Mouse (Mus musculus) heart, adult 18-20 months (tissue): ENCODE results near the gene Mapk7. TPM values are rescaled to one million over a fixed set of nuclear protein-coding genes. Genes with fewer than 3 reads are reported as not detected.

ENCODE experiments used
- DNase-seq, 2 experiments: peaks; one replicate each; pipeline ENCODE4 v3.0.0; 2021 to 2022; ENCODE audit warnings: mixed read lengths in 1 of 2
- total RNA-seq, 2 experiments: library from RNA; stranded (reverse); gene quantifications; 2 replicates each; pipeline ENCODE4 v1.2.3; 2021

Mapk7 gene
- total RNA-seq, 2 experiments from 2014 or later: 5.7 to 6.0 TPM

DNA sequence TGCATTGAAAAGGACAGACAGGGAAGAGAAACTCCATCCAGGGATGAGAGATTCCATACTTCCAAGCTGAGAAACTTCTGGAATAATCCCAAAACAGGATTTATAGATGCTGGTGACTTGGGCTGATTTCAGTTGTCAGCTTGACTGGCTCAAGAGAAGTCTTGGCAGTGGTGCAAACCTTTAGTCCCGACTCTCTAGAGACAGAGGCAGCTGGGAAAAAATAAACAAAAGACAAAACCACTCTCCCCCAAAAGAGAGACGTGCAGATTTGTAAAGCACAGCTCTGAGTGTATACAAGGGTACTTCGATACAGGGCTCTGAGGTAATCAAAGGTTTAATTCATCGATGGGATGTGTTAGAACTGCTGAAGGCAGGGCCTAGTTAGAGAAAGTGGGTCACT, 28.8 kb downstream of the Mapk7 start:
- DNase-seq: no peak

DNA sequence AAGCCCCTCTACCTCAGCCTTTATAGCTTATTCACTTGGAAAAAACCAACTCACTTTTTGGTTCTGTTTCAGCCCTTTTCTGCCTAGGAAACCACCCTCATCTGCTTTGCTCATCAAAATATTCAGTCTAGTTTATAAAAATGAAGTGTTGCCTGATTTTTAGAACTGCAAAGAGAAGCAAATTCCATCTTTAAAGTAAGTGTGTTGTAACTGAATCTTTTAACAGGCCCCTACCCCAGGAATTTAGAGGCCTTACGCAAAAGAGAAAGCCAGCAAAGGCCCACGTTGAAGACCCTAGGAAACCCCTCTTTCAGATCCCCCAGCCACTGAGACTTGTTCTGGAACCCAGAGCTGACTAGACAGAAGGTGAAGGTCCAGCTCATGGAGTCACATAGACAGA, 30.1 kb downstream of the Mapk7 start:
- no peak for DNase-seq

- no peak for DNase-seq
Observed at GRCm38 (mm10) chr11:61449499-61450292, 44.5 kb downstream of the Mapk7 start.

- peak; percentile 68 to 78 for DNase-seq
Observed at GRCm38 (mm10) chr11:61448599-61449225, 45.5 kb downstream of the Mapk7 start.

DNA sequence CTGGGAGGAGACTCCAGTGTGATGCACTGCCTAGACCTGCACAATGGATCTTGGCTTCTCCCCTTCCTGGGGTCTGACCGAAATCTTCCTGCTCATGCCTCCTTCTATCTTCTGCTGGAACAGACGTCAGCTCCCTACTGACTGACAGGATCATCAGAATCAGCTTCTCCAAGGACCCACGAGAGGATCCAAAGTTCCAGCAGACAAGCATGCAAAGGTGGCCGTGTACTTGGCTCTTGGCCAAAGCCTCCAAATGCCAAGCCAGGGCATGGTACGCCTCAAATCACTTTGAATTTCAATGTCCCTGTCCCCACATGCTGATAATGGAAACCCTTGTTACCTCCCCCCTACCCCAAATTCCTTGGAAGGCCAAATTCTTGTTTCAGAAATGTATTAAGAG, 46.2 kb downstream of the Mapk7 start:
- DNase-seq: peak in 1 of 2 experiments; percentile 17

- DNase-seq: peak in 1 of 2 experiments; percentile 12
Observed at GRCm38 (mm10) chr11:61447296-61447695, 46.9 kb downstream of the Mapk7 start.

DNA sequence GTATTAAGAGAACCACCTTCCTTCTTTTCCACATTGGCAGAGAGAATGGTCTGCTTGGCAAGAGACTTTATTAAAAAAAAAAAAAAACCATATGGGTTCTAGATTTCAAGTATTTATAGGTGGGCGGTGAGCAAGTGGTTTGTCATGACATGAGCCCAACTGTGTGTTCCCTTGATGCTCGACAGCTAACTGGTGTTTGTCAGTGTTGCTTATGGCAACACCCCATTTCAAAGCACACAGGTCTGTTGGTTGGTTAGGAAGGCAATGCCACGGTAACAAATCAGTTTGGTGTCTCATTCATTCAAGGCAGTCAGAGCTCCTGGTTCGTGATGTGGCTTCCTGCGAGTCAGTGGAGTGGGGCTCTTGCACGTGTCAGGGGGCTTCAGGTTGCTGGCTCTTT, 50.4 kb downstream of the Mapk7 start:
- no peak for DNase-seq

GRCm38 (mm10) chr11:61441670-61442069, 52.5 kb downstream of the Mapk7 start:
- no peak for DNase-seq

GRCm38 (mm10) chr11:61440416-61440815, 53.8 kb downstream of the Mapk7 start:
- no peak for DNase-seq

GRCm38 (mm10) chr11:61439170-61439569, 55.0 kb downstream of the Mapk7 start:
- no peak for DNase-seq

Other genes with a start within 250 kb of the Mapk7 start
- gene Aldh3a2, start 226.9 kb downstream of the Mapk7 start, total RNA-seq: 10 to 100 TPM; 32.0 to 39.0 TPM
- not detected for gene Slc47a2, start 151.5 kb downstream of the Mapk7 start, total RNA-seq
- gene Slc47a1, start 116.1 kb downstream of the Mapk7 start, total RNA-seq: 10 to 100 TPM; 23.6 to 26.1 TPM
- under 1 TPM in 1 of 2 experiments, not detected in 1; 0.15 TPM for gene Rnf112, start 40.3 kb downstream of the Mapk7 start, total RNA-seq
- 10 to 100 TPM; 12.5 to 13.3 TPM for gene Mfap4, start 9.0 kb downstream of the Mapk7 start, total RNA-seq
- gene B9d1, start 10.7 kb upstream of the Mapk7 start, total RNA-seq: 1 to 10 TPM; 6.3 to 7.5 TPM
- 10 to 100 TPM; 24.5 to 28.1 TPM for gene Epn2, start 85.3 kb upstream of the Mapk7 start, total RNA-seq
- 10 to 100 TPM; 12.1 to 13.5 TPM for gene Grap, start 158.9 kb upstream of the Mapk7 start, total RNA-seq
- under 1 TPM; 0.25 to 0.33 TPM for gene Fam83g, start 189.7 kb upstream of the Mapk7 start, total RNA-seq
- gene Slc5a10, start 226.4 kb upstream of the Mapk7 start, total RNA-seq: not detected